Mouse (Mus musculus): ENCODE data around the gene Plekha3.

DNA sequence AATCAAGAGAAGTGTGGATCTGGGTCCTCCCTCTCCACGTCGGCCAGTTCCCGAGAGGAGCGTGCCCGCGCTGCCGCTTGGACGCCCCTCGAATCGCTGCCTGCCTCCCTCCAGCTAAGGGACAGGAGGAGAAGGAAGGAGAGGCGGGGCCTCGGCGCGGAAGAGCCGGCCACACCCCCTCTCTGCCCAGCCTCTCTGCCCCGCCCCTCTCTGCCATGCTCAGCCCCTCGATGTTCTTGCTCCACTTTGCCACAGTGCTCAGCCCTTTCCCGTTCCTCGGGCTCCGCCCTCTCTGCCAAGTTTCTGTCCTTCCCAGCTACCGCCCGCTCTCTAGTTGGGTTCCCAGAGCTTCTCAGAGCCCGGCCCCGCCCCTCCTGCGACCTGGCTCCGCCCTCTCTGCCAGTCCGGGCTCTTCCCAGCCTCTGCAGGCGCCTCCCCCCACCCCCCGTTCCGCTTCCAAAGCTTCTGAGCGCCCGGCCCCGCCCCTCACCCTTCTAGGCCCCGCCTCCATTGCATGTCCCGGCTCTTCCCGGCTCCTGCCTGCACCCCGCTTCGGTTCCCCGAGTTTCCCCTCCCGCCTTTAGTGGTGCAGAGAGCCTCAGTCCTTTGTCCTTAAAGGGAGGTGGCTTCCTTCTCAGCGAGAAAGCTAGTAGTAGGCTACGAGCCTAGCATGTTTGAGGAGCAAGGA, 27.1 kb upstream of the Plekha3 start, which contains the start of the genes Prkra and Pjvk:
- TF ChIP-seq CTCF (IDR thresholded peaks at IDR 0.05; ENCODE audit: low read depth, low read length) (no peak), GATA1 (IDR thresholded peaks at IDR 0.05; ENCODE audit: borderline replicate concordance, low read length) (no peak)
